Mouse (Mus musculus) heart, postnatal 25 days (tissue): ENCODE data around the gene Gata2. TPM values are rescaled to one million over a fixed set of nuclear protein-coding genes. Genes with fewer than 3 reads are reported as not detected.

Experiments
- DNase-seq: peaks from one replicate; pipeline ENCODE4 v3.0.0; 2022; ENCODE audit warnings: low spot score
- intact Hi-C: fragments of 180-260 bp; cut with DNase I; formaldehyde crosslinking; loops from one replicate; pipeline ENCODE4 v1.15.1; 2025
- total RNA-seq, 2 experiments: library from RNA; stranded (reverse); gene quantifications; 2 replicates each; pipeline ENCODE4 v1.2.3; 2021

Gata2 gene
- total RNA-seq, 2 experiments from 2014 or later, result 17.0 to 19.8 TPM

DNA sequence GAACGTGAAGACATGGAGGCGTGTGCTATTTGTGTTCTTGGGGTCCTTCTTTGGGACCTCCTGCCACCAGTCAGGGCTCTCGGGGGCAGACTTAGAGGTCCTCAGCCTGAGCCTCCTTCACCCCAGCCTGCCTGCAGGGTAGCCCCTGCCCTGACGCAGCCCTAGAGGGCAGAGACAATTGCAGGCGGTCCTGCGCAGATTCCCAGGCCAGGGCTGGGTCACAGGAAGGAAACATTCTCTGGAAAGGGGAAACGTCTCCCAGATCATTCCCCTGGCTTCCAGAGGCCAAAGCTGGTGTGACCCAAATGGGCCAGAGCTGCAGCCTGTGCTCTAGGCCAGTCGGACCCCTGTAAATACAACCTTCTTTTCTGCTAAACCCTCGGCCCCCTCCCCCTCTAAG is 12.2 kb downstream of the Gata2 start:
- DNase-seq, result no peak
- intact Hi-C loops, result no loop called here

DNA sequence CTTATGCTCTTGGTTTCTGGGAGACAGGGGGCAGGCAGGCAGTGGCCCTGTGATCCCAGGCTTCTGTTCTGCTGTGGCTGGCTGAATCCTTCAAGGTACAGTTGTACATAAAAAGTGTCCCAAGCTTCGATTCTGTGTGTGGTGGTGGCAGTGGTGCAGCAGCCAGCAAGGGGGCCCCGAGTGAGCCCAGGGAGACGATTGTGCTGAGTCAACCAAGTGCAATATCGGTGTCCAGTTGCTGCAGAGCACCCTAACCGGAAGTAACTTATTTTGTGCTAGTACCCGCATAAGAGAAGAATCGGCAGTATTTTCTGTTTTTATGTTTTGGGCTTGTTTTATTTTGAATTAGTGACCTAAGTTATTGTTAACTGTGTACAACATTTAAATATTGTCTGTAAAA is 12.9 kb downstream of the Gata2 start:
- intact Hi-C loops, result no loop called here
- no peak for DNase-seq

GRCm38 (mm10) chr6:88207403-88208033 is 13.8 kb downstream of the Gata2 start:
- no peak for DNase-seq
- intact Hi-C loops, result no loop called here

DNA sequence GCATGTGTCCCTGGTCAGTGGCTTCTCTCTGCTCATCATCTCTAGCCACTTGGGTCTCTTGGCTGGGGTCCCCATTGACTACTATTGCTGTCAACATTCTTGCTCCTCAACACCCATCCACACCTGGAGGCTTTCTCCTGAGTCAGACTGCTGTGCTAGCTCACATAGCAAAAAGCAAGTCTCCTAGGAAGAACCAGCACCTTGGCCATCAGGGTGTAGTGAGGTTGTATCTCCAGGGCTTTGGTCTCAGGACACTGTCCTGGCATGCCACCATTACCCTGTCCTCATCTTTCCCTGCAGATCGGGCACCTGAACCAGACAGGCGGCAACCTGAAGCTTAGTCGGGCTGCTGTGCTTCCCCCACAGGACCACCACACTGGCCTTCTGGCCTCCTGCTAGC is 14.6 kb downstream of the Gata2 start:
- no peak for DNase-seq
- intact Hi-C loops, result no loop called here

DNA sequence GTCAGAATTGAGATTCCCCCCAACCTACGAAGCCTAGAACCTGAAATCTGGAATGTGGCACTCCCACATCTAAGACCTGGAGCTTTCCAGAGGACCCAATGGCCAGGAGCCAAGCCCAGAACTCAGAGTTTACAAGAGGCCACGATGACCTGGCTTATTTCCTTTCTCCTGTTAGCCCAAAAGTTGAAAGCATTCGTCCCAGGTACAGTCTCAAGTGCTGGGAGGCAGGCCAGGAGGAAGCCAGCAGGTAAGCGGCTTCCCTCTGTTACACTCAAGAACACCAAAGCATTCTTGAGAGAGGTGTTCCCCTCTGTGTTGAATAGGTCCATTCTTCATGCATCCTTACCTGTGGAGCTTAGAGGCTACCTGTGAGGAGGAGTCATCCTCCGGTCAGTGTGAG is 15.8 kb downstream of the Gata2 start:
- DNase-seq, result no peak
- intact Hi-C loops, result no loop called here

GRCm38 (mm10) chr6:88210182-88210581 is 16.5 kb downstream of the Gata2 start:
- no peak for DNase-seq
- intact Hi-C loops, result no loop called here

DNA sequence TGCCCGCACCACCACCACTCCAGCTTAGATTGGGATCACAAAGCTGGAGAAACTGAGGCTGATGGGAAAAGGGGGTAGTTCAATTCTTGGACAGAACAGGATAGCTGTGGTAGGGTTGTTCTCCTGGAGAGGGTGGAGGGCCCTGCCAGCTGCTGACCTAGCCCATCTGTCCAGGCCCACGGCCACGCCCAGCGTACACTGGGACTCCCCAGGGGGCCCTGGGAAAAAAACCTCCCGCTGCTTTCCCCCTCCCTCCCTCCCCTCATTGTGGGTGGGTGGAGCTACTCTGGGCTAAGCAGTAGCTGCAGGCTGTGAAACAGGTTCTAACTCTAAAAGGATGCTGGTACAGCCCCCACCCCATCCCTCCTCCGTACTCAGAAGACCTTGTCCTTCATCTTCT is 22.1 kb downstream of the Gata2 start:
- intact Hi-C loops, result no loop called here
- DNase-seq, result no peak

- intact Hi-C loops, result no loop called here
- no peak for DNase-seq
Measured at GRCm38 (mm10) chr6:88216199-88216598, 22.5 kb downstream of the Gata2 start.

DNA sequence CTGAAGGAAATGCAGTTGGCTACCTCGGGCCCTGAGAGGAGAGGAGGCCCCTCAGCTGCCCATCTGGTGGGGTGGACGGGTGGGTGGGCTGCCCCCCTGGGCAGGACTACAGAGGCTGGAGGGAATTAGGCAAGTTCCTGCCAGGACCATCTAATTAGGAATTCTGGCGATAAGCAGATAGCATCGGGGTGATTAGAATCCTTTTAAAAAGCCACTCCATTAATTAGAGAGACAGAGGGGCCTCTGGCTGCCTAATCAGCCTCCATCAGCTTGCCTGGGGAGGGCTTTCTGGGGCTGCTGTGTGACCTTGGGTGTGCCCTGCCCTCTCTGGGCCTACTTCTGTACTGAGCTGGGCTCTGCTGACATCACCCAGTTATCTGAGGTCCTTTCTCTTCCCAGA is 25.4 kb downstream of the Gata2 start:
- intact Hi-C loops, result no loop called here

GRCm38 (mm10) chr6:88221968-88222367 is 28.3 kb downstream of the Gata2 start, which contains the start of gene Dnajb8:
Gene Dnajb8, plus strand, starts transcription at chr6:88222268.
- intact Hi-C loops, result no loop called here
- DNase-seq, result no peak

More for the DNA sequence above, 25.4 kb downstream of the Gata2 start:
- no peak for DNase-seq

DNA sequence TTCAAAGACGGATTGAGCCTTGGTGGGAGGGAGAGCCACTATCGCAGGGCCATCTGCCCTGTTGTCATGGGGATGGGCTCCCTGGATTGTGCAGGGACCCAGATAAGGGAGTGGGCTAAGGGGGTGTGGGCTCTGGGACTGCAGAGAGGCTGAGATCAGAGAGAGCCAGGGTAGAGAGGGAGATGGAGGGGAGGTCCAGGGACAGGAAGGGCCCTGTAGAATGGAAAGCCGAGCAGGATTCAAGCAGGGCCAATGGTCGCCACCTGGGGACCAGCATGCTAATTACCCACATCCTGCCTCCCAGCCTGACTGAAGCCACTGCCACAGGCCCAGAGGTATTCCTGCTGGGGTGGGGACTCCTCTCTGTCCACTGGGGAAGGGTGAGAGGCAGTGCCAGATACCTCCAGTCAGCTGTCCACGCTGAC is 32.9 kb downstream of the Gata2 start:
- intact Hi-C loops, result no loop called here
- no peak for DNase-seq

- intact Hi-C loops, result no loop called here
- no peak for DNase-seq
Measured at GRCm38 (mm10) chr6:88227537-88227936, 33.8 kb downstream of the Gata2 start.

GRCm38 (mm10) chr6:88229221-88229620 is 35.5 kb downstream of the Gata2 start:
- no peak for DNase-seq
- intact Hi-C loops, result no loop called here

DNA sequence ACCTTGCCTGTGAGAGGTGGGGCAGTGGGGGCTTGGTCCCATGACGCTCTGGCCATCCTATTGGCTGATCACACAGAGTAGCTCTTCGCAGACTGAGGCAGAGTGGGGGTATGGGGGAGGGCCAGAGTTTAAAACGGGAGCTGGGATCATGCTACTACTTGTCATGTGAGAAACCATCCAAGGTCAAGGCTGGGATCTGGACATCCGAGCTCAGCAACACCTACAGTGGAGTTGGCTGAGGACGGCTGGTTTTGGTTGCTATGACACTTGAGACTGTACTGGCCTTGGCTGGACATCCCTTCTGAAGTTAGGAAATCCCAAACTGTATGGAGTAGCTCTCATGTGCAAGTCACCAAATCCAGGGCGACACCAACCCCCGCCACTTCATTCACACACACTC is 38.1 kb downstream of the Gata2 start:
- intact Hi-C loops, result no loop called here
- DNase-seq, result no peak

DNA sequence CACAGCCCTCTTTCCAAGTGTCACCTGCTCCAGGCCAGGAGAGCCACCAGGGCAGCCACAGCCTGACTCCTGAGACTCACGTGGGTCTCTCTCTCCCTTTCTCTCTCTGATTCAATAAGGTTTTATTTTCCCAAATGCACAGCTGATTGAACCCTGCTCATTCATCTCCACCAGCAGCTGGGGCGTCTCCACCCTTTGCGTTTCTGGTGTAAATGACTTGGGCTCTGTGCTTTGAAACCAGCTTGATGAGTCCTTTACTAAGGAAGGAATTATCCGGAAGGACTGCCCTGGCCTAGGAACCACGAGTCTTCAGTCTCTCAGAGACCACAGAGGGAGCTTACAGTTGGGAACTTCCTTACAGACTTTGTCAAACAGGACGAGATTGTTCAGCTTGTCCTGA is 38.5 kb downstream of the Gata2 start:
- intact Hi-C loops, result no loop called here
- no peak for DNase-seq

DNA sequence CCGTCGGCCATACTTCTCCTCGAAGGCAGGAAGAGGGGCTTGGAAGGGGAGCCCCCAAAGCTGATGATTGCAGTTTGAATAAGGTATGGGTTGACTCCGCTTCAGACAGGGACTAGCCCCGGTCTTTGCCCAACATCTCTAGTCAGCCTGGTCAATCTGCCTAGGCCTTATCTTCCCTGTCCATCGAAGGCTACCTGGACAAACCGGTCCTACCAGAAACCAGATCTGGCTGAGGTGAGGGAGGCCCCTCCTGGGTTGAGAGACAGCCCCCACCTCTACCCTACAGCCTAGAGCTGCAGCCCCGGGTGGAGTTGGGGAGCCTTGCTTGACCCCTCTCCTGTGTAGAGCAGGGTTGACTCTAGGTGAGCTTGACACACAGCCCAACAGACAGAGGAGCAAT is 40.3 kb downstream of the Gata2 start:
- DNase-seq, result no peak
- intact Hi-C loops, result no loop called here

DNA sequence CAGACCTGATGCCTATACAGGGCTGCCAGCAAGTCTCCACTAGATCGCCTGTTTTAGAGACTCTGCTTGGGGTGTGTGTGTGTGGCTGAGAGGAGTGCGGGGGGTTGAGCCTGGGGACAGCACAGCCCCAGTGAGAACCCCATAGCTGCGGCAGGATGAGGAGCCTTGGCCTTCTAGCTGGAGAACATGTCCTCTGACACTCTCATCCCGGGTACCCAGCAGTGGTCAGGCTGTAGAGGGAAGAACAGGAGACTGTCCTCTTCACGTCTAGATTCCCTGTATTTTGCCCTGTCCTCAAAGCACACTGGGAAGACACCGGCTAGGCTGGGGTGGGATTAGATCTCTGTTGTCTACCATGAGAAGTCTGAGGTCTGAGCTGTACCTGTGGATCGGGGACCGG is 41.8 kb downstream of the Gata2 start:
- intact Hi-C loops, result no loop called here
- no peak for DNase-seq

- no peak for DNase-seq
- intact Hi-C loops, result no loop called here
Measured at GRCm38 (mm10) chr6:88235983-88236382, 42.3 kb downstream of the Gata2 start.

DNA sequence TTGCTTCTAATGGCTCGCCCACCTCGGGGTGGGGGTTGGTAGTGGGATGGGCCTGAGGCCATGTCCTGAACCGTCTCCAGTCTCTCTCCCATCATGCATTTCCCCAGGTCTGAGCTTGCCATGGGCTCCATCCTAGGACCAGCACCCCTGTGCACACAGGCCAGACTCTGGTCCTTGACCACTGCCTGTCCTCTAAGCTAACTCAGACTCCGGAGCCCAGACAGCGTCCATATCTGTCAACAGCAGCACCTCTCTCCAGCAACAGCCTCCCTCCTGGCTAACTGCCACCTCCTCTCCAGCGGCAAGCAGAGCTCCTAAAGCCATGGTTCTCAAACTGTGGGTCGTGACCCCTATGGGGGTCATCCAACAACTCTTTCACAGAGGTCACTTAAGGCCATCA is 42.8 kb downstream of the Gata2 start:
- intact Hi-C loops, result no loop called here
- no peak for DNase-seq

GRCm38 (mm10) chr6:88242604-88243003 is 48.9 kb downstream of the Gata2 start:
- intact Hi-C loops, result loop anchor here (1.0 to 2.0 kb wide), 2 partner anchors 53 to 118 kb away; no protein-coding TSS in a partner anchor
- DNase-seq, result peak; percentile 27

DNA sequence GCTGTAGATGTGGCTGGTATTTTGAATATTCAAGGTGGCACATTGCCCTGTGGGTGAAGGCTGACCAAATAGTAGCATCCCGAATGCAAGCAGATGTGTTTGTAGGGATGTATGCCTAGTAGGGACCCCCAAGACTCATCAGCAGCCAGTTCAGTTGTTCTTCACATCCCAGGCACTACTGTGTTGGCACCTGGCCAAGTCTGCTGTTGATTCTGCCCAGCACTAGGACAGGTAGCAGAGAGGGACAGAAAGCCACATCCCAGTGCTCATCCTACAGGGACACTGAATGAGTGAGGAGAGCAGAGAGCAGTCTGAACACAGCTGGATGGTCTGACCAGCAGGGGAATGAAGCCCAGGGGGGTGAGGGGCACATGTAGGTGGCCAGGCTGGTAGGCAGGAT is 55.5 kb downstream of the Gata2 start:
- DNase-seq, result no peak
- intact Hi-C loops, result no loop called here

DNA sequence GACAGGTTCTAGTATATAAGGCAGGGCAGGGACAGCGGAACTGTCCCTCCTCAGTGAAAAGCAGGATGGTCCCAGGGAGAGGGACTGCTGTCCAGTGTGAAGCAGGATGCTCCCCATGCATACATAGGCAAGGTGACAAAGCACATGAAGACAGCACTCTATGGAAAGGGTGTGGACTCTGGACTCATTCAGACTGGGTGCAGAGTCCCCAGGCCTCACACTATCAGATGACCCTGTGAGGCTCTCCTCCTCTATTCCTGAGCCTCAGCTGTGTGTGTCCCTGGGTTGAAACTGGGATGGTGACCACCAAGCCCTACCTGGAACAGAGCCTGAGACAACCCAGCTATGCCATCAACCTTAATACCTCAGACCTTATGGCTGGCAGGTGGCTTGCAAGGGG is 57.7 kb downstream of the Gata2 start:
- intact Hi-C loops, result no loop called here
- DNase-seq, result no peak
